Mouse (Mus musculus) testis, adult 2 months (tissue): ENCODE results near the gene Mdm2.

ENCODE experiments used
- CTCF ChIP-seq: fragments of 200-500 bp; IDR thresholded peaks from 2 replicates; pipeline ENCODE4 v1.5.1; 2012; ENCODE audit warnings: low read depth, mild to moderate bottlenecking, inconsistent platforms, low read length, moderate library complexity; ENCODE audit not compliant: control insufficient read depth, insufficient read depth, insufficient replicate concordance
- POLR2A ChIP-seq: fragments of 200-500 bp; IDR thresholded peaks from 2 replicates; pipeline ENCODE4 v1.6.1; 2012; ENCODE audit warnings: low read depth, mild to moderate bottlenecking, inconsistent platforms, low read length, moderate library complexity; ENCODE audit not compliant: control insufficient read depth

GRCm38 (mm10) chr10:117674359-117675019 is 36.1 kb downstream of the Mdm2 start:
- TF ChIP-seq POLR2A (no peak), CTCF (no peak)
